Mouse (Mus musculus): ENCODE data around the gene Olfr361. TPM values are rescaled to one million over a fixed set of nuclear protein-coding genes. Genes with fewer than 3 reads are reported as not detected.
"Not testable (repeated sequence)": the region's sequence is repeated elsewhere in the genome, so short reads cannot be mapped to it uniquely, and the experiment has no call there.

Olfr361 gene
- total RNA-seq (2012; rRNA removed) = not detected in 2 replicates
- total RNA-seq (2014; rRNA removed) = not detected in 2 replicates
- polyA plus RNA-seq (2012; ENCODE audit: insufficient read length, low read depth) = not detected in 2 replicates

DNA sequence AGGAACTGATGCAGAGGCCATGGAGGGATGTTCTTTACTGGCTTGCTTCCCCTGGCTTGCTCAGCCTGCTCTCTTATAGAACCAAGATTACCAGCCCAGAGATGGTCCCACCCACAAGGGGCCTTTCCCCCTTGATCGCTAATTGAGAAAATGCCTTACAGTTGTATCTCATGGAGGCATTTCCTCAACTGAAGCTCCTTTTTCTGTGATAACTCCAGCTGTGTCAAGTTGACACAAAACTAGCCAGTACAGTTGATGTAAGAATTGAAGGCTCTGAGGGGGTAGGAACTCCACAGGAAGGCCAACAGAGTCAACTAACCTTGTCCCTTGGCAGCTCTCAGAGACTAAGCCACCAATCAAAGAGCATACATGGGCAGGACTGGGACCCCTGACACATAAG is at the start of gene Olfr361:
Gene Olfr361 (minus strand): TSS at position 101 of the 400 bp plus-strand sequence.
- H3K27me3 ChIP-seq (replicated peaks) = peaks cover 48% of the 10 kb centered on the region
- dilution Hi-C loops (cut with MboI; ENCODE audit: extremely low pct_ligation_motif_present, extremely low pct_unique_long_range_greater_than_20kb, low sequenced_read_pairs); H3K9me3 ChIP-seq (replicated peaks; ENCODE audit: low read length); H3K4me2 ChIP-seq (ENCODE audit: insufficient read depth, low read depth, poor library complexity, severe bottlenecking); H3K36me3 ChIP-seq (replicated peaks in 1 of 2; ENCODE audit: control insufficient read depth in 1 of 2, insufficient read depth in 1 of 2, low read length in 1 of 2); H3K4me3 ChIP-seq (replicated peaks in 1 of 3; ENCODE audit: low read depth in 2 of 3, low read length in 2 of 3, poor library complexity in 1 of 3); H3K27ac ChIP-seq (ENCODE audit: insufficient read depth, low read depth); DNase-seq (ENCODE audit: extremely low read depth); H3K4me1 ChIP-seq (ENCODE audit: control insufficient read depth in 1 of 2, insufficient read depth in 2 of 2); H3K79me2 ChIP-seq (replicated peaks; ENCODE audit: control insufficient read depth, extremely low read depth, insufficient read depth, poor library complexity, severe bottlenecking); in situ Hi-C loops (cut with MboI; ENCODE audit: low pct_ligation_motif_present, low pct_unique_long_range_greater_than_20kb, low sequenced_read_pairs); H3K9ac ChIP-seq (ENCODE audit: insufficient read depth, low read depth): not testable (repeated sequence)

DNA sequence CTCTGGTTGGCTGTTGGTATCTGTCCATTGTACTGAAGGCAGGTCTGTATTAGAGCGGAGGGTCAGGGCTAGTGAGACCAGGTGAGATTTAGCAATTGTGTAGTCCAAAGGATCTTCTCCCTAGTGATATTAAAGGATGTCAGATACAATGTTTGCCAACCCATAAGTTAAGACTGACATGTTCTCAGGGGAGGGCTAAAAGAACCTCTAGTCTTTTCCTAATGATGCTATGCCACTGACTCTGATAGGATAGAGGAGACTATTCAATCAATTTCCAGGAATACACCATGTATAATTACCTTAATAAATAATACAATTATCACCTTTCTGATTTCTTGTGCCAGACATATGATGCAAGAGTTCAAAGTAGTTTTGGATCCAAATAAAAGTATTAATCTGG is 28.7 kb upstream of the Olfr361 start, which contains the start of gene Olfr362:
Gene Olfr362 (minus strand): TSS at position 101 of the 400 bp plus-strand sequence.
- H3K4me3 ChIP-seq (replicated peaks in 1 of 3; ENCODE audit: low read depth in 2 of 3, low read length in 2 of 3, poor library complexity in 1 of 3) = no peak within 1 kb of the TSS
- dilution Hi-C loops (cut with MboI; ENCODE audit: extremely low pct_ligation_motif_present, extremely low pct_unique_long_range_greater_than_20kb, low sequenced_read_pairs) = no loop called here

GRCm38 (mm10) chr2:37065446-37065845 is 23.6 kb downstream of the Olfr361 start, which contains the start of gene Olfr360:
TSS of gene Olfr360 (plus strand) at chr2:37065746.
- in situ Hi-C loops (cut with MboI; ENCODE audit: low pct_ligation_motif_present, low pct_unique_long_range_greater_than_20kb, low sequenced_read_pairs) (no loop called here), dilution Hi-C loops (cut with MboI; ENCODE audit: extremely low pct_ligation_motif_present, extremely low pct_unique_long_range_greater_than_20kb, low sequenced_read_pairs) (no loop called here)
- TF ChIP-seq E2F4 (IDR thresholded peaks at IDR 0.05; ENCODE audit: insufficient replicate concordance, low read depth, low read length) (no peak), HCFC1 (IDR thresholded peaks at IDR 0.05; ENCODE audit: low read depth, low read length) (no peak), SIN3A (IDR thresholded peaks at IDR 0.05; ENCODE audit: low read length) (no peak), ELF1 (IDR thresholded peaks at IDR 0.05; ENCODE audit: low read depth, low read length) (no peak)
- H3K4me2 ChIP-seq (ENCODE audit: insufficient read depth, low read depth, poor library complexity, severe bottlenecking) = no peak within 1 kb of the TSS
- peaks cover 37% of the 10 kb centered on the region for H3K27me3 ChIP-seq (replicated peaks)
- H3K4me3 ChIP-seq (replicated peaks in 1 of 3; ENCODE audit: low read depth in 2 of 3, low read length in 2 of 3, poor library complexity in 1 of 3) = no peak within 1 kb of the TSS
- H3K9ac ChIP-seq (ENCODE audit: insufficient read depth, low read depth) = no peak within 1 kb of the TSS
- no peaks in the 10 kb centered on the region for H3K79me2 ChIP-seq (replicated peaks; ENCODE audit: control insufficient read depth, extremely low read depth, insufficient read depth, poor library complexity, severe bottlenecking)
- no peak within 1 kb of the TSS for H3K27ac ChIP-seq (ENCODE audit: insufficient read depth, low read depth)
- H3K4me1 ChIP-seq (ENCODE audit: control insufficient read depth in 1 of 2, insufficient read depth in 2 of 2) = no peaks in the 10 kb centered on the region
- no peak for DNase-seq (ENCODE audit: extremely low read depth)
- no peaks in the 10 kb centered on the region for H3K9me3 ChIP-seq (replicated peaks; ENCODE audit: low read length)
- no peaks in the 10 kb centered on the region for H3K36me3 ChIP-seq (replicated peaks in 1 of 2; ENCODE audit: control insufficient read depth in 1 of 2, insufficient read depth in 1 of 2, low read length in 1 of 2)

More for the DNA sequence above, 28.7 kb upstream of the Olfr361 start, which contains the start of gene Olfr362:
- DNase-seq (ENCODE audit: extremely low read depth) = no peak
- Histone ChIP-seq H3K4me2 (ENCODE audit: insufficient read depth, low read depth, poor library complexity, severe bottlenecking) (no peak within 1 kb of the TSS), H3K27me3 (replicated peaks) (peaks cover 24% of the 10 kb centered on the region), H3K79me2 (replicated peaks; ENCODE audit: control insufficient read depth, extremely low read depth, insufficient read depth, poor library complexity, severe bottlenecking) (no peaks in the 10 kb centered on the region), H3K9ac (ENCODE audit: insufficient read depth, low read depth) (no peak within 1 kb of the TSS), H3K4me1 (ENCODE audit: control insufficient read depth in 1 of 2, insufficient read depth in 2 of 2) (no peaks in the 10 kb centered on the region), H3K36me3 (replicated peaks in 1 of 2; ENCODE audit: control insufficient read depth in 1 of 2, insufficient read depth in 1 of 2, low read length in 1 of 2) (no peaks in the 10 kb centered on the region), H3K27ac (ENCODE audit: insufficient read depth, low read depth) (no peak within 1 kb of the TSS), H3K9me3 (replicated peaks; ENCODE audit: low read length) (no peaks in the 10 kb centered on the region)
- in situ Hi-C loops (cut with MboI; ENCODE audit: low pct_ligation_motif_present, low pct_unique_long_range_greater_than_20kb, low sequenced_read_pairs) = no loop called here
- TF ChIP-seq ZMIZ1 (IDR thresholded peaks at IDR 0.05; ENCODE audit: low read depth, low read length) (no peak), ZC3H11A (IDR thresholded peaks at IDR 0.05; ENCODE audit: low read depth, low read length) (no peak), ZNF384 (IDR thresholded peaks at IDR 0.05; ENCODE audit: low read depth, low read length) (no peak), USF2 (conservative IDR thresholded peaks at IDR 0.05; ENCODE audit: low read depth, low read length) (no peak), MAX (IDR thresholded peaks at IDR 0.05; ENCODE audit: low read length) (no peak), TBP (conservative IDR thresholded peaks at IDR 0.05; ENCODE audit: low read depth, low read length) (no peak), HCFC1 (IDR thresholded peaks at IDR 0.05; ENCODE audit: low read depth, low read length) (no peak), MXI1 (IDR thresholded peaks at IDR 0.05; ENCODE audit: low read depth, low read length) (no peak), SMC3 (IDR thresholded peaks at IDR 0.05; ENCODE audit: low read depth, low read length) (no peak)

Other genes starting within 250 kb of the Olfr361 start
- gene Olfr350, start 243.0 kb downstream of the Olfr361 start, total RNA-seq (2012; rRNA removed) = not detected in 2 replicates
- gene Olfr350, start 243.0 kb downstream of the Olfr361 start, total RNA-seq (2014; rRNA removed) = not detected in 2 replicates
- not detected in 2 replicates for gene Olfr350, start 243.0 kb downstream of the Olfr361 start, polyA plus RNA-seq (2012; ENCODE audit: insufficient read length, low read depth)
- gene Olfr351, start 226.6 kb downstream of the Olfr361 start, total RNA-seq (2012; rRNA removed) = not detected in 2 replicates
- gene Olfr351, start 226.6 kb downstream of the Olfr361 start, total RNA-seq (2014; rRNA removed) = not detected in 2 replicates
- not detected in 2 replicates for gene Olfr351, start 226.6 kb downstream of the Olfr361 start, polyA plus RNA-seq (2012; ENCODE audit: insufficient read length, low read depth)
- not detected in 2 replicates for gene Olfr352, start 220.8 kb downstream of the Olfr361 start, total RNA-seq (2012; rRNA removed)
- not detected in 2 replicates for gene Olfr352, start 220.8 kb downstream of the Olfr361 start, total RNA-seq (2014; rRNA removed)
- not detected in 2 replicates for gene Olfr352, start 220.8 kb downstream of the Olfr361 start, polyA plus RNA-seq (2012; ENCODE audit: insufficient read length, low read depth)
- not detected in 2 replicates for gene Olfr353, start 196.4 kb downstream of the Olfr361 start, total RNA-seq (2012; rRNA removed)
- not detected in 2 replicates for gene Olfr353, start 196.4 kb downstream of the Olfr361 start, total RNA-seq (2014; rRNA removed)
- gene Olfr353, start 196.4 kb downstream of the Olfr361 start, polyA plus RNA-seq (2012; ENCODE audit: insufficient read length, low read depth) = not detected in 2 replicates
- gene Olfr354, start 183.6 kb downstream of the Olfr361 start, total RNA-seq (2012; rRNA removed) = not detected in 2 replicates
- not detected in 2 replicates for gene Olfr354, start 183.6 kb downstream of the Olfr361 start, total RNA-seq (2014; rRNA removed)
- gene Olfr354, start 183.6 kb downstream of the Olfr361 start, polyA plus RNA-seq (2012; ENCODE audit: insufficient read length, low read depth) = not detected in 2 replicates
- gene Olfr355, start 160.4 kb downstream of the Olfr361 start, total RNA-seq (2012; rRNA removed) = not detected in 2 replicates
- gene Olfr355, start 160.4 kb downstream of the Olfr361 start, total RNA-seq (2014; rRNA removed) = not detected in 2 replicates
- not detected in 2 replicates for gene Olfr355, start 160.4 kb downstream of the Olfr361 start, polyA plus RNA-seq (2012; ENCODE audit: insufficient read length, low read depth)
- gene Olfr356, start 152.2 kb downstream of the Olfr361 start, total RNA-seq (2012; rRNA removed) = not detected in 2 replicates
- gene Olfr356, start 152.2 kb downstream of the Olfr361 start, total RNA-seq (2014; rRNA removed) = not detected in 2 replicates
- gene Olfr356, start 152.2 kb downstream of the Olfr361 start, polyA plus RNA-seq (2012; ENCODE audit: insufficient read length, low read depth) = not detected in 2 replicates
- gene Olfr357, start 95.5 kb downstream of the Olfr361 start, total RNA-seq (2012; rRNA removed) = not detected in 2 replicates
- gene Olfr357, start 95.5 kb downstream of the Olfr361 start, total RNA-seq (2014; rRNA removed) = not detected in 2 replicates
- not detected in 2 replicates for gene Olfr357, start 95.5 kb downstream of the Olfr361 start, polyA plus RNA-seq (2012; ENCODE audit: insufficient read length, low read depth)
- not detected in 2 replicates for gene Olfr358, start 80.0 kb downstream of the Olfr361 start, total RNA-seq (2012; rRNA removed)
- not detected in 2 replicates for gene Olfr358, start 80.0 kb downstream of the Olfr361 start, total RNA-seq (2014; rRNA removed)
- not detected in 2 replicates for gene Olfr358, start 80.0 kb downstream of the Olfr361 start, polyA plus RNA-seq (2012; ENCODE audit: insufficient read length, low read depth)
- gene Olfr360, start 23.5 kb downstream of the Olfr361 start, total RNA-seq (2012; rRNA removed) = not detected in 2 replicates
- gene Olfr360, start 23.5 kb downstream of the Olfr361 start, total RNA-seq (2014; rRNA removed) = not detected in 2 replicates
- gene Olfr360, start 23.5 kb downstream of the Olfr361 start, polyA plus RNA-seq (2012; ENCODE audit: insufficient read length, low read depth) = not detected in 2 replicates
- gene Olfr362, start 28.6 kb upstream of the Olfr361 start, total RNA-seq (2012; rRNA removed) = not detected in 2 replicates
- gene Olfr362, start 28.6 kb upstream of the Olfr361 start, total RNA-seq (2014; rRNA removed) = not detected in 2 replicates
- gene Olfr362, start 28.6 kb upstream of the Olfr361 start, polyA plus RNA-seq (2012; ENCODE audit: insufficient read length, low read depth) = not detected in 2 replicates
- not detected in 2 replicates for gene Olfr364-ps1, start 50.0 kb upstream of the Olfr361 start, total RNA-seq (2012; rRNA removed)
- gene Olfr364-ps1, start 50.0 kb upstream of the Olfr361 start, total RNA-seq (2014; rRNA removed) = not detected in 2 replicates
- gene Olfr364-ps1, start 50.0 kb upstream of the Olfr361 start, polyA plus RNA-seq (2012; ENCODE audit: insufficient read length, low read depth) = not detected in 2 replicates
- not detected in 2 replicates for gene Olfr365, start 98.9 kb upstream of the Olfr361 start, total RNA-seq (2012; rRNA removed)
- gene Olfr365, start 98.9 kb upstream of the Olfr361 start, total RNA-seq (2014; rRNA removed) = not detected in 2 replicates
- gene Olfr365, start 98.9 kb upstream of the Olfr361 start, polyA plus RNA-seq (2012; ENCODE audit: insufficient read length, low read depth) = not detected in 2 replicates
- not detected in 2 replicates for gene Olfr366, start 122.3 kb upstream of the Olfr361 start, total RNA-seq (2012; rRNA removed)
- gene Olfr366, start 122.3 kb upstream of the Olfr361 start, total RNA-seq (2014; rRNA removed) = not detected in 2 replicates
- 0.04 TPM in 1 of 2 replicates, not detected in the other for gene Olfr366, start 122.3 kb upstream of the Olfr361 start, polyA plus RNA-seq (2012; ENCODE audit: insufficient read length, low read depth)
- gene Olfr368, start 237.2 kb upstream of the Olfr361 start, total RNA-seq (2012; rRNA removed) = not detected in 2 replicates
- not detected in 2 replicates for gene Olfr368, start 237.2 kb upstream of the Olfr361 start, total RNA-seq (2014; rRNA removed)
- not detected in 2 replicates for gene Olfr368, start 237.2 kb upstream of the Olfr361 start, polyA plus RNA-seq (2012; ENCODE audit: insufficient read length, low read depth)